Mouse (Mus musculus): ENCODE data around the gene Nthl1.

The Nthl1 gene

DNA sequence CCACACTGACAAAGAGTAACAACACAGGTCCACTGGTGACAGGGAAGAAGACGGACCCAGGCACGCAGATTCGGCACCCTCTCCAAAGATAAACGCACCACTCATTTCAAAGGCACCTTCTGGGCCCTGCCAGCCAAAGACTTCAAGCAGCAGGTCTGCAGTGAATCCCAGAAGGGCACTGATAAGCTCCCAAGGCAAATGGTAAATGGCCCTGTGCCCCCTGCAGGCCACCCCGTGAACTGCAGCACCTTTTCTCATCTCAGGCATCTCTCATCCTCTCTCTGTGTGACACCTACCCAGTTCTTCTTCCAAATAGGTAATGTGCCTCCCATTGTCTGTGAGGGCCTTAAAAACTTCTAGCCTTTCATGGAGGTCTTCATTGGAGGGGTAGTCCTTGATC is 3.8 kb upstream of the Nthl1 start:
- peak; percentile 75 for DNase-seq (ENCODE audit: low read depth, low spot score)

DNA sequence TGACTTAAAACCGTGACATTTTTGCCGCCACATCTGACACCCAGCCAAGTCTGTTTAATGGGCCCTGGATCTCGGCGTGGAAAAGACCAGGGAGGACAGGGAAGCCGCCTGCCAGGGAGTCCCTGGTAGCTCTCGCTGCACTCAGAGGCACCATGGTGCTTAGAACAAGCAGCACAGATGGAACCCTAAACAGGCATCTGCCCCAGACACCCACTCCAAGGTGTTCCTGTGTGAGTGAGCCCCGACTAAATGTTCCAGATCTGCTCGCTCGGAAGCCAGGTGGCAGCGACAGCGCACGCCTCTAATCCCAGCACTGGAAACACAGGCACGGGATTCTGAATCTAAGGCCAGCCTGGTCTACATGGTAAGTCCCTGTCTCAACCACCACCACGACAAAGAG is 2.4 kb upstream of the Nthl1 start:
- DNase-seq (ENCODE audit: low read depth, low spot score): no peak

DNA sequence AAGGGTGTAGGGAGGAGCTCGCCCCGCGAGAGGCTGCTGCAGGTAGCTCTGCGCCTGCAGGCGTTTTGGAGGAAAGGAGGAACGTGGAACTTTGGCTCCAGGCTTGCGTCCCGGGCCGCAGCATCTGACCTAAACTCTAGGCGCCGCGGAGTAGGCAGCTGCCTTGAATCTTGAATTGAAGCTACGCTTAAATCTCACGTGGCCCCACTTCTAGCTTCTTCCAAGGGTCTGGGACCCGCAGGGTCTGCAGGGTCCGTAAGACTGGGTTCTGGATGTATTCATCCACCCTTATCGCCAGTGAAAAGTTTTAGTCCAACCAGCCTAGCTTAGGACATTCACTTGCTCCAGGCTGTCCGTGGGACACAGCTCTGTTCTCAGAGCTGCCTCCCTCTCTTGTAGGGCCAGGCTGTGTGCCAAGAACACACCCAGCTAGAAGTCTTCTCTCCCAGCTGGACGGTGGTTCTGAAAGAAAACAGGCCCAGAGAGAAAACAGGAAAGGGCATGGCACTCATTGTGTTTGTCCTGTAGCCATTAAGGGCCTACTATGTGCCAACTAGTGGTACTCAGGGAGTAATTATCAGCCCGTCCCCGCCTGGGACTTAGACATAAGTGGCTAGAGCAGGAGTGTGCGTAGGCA is 451 bp downstream of the Nthl1 start:
- DNase-seq (ENCODE audit: low read depth, low spot score): peak; percentile 58

DNA sequence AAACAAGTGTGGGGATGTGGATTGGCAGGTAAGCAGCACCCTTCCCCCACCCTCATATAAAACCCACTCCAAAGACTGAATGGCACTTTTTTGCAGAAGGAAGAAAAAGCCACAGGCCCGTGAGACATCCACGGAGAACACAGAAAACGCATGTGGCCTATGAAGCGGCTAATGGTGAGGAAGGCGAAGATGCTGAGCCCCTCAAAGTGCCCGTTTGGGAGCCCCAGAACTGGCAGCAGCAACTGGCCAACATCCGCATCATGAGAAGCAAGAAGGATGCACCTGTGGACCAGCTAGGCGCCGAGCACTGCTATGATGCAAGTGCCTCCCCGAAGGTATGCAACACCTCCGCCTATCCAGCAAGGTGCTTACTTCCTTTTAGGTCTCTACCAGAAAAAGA is 1.4 kb downstream of the Nthl1 start:
- no peak for DNase-seq (ENCODE audit: low read depth, low spot score)

DNA sequence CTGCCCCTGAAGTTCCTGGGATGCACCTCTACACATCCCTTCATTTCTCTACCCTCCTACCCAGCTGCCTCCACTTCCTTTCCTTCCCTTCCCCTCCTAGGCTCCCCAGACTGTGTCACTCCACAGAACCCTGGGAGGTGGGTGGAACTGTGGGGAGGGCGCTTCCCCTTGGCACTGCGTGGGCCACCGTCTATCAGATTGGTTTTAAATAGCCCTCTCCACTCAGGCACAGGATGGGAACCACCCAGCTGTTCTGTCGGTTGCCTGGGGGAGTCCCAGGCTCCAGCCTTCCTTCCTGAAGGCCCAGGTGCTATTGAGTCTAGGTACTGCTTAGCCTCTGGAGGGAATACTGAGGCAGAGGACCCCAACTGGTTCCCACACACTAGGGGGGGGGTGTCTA is 2.5 kb downstream of the Nthl1 start:
- DNase-seq (ENCODE audit: low read depth, low spot score): no peak

DNA sequence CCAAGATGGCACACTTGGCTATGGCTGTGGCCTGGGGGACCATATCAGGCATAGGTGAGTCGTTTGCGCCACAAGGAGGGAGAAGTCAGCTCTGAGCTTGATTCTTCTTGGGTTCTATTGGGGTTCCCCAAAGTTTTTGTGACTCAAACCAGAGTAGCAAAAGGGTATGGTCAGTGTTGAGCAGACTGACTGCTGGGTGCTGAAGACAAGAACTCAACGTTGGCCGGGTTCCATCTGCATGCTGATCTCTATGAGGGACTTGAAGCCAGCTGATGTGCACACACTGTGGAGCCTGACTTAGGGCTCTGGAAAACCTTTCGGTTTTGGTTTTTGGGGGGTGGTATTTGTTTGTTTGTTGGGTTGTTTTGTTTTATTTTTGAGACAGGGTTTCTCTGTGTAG is 3.2 kb downstream of the Nthl1 start:
- no peak for DNase-seq (ENCODE audit: low read depth, low spot score)

DNA sequence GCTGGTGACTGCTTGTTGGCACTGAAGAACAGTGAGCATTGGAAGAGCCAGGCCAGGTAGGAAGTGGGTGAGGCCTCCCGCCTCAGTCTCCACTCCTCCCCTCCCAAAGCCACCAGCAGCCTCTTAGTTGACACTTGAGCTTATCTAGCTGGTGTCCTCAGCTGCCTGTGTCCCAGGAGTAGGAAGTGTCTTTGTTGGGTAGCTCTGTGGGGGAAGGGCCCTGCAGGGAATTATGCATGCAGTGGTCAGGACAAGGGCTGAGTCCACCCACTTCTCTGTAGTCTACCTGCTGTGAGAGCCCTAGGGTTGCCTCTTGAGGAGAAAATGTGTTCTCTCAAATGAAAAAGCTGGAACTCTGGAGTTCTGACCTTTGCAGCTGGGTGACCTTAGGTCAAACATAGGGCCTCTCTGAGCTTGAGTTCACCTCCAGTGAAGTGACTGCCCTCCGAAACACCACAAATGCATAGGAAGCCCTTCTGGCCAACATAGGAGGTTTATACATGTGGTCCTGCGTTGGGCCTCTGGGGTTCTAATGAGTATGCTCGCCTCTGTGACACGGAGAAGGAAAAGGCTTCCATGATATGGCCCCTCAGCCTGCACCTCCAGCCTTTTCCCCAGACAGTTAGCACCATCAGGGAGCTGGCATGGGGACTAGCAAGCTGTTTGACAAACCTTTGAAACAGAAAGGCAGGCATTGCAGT is 4.5 kb downstream of the Nthl1 start:
- peak; percentile 71 for DNase-seq (ENCODE audit: low read depth, low spot score)

DNA sequence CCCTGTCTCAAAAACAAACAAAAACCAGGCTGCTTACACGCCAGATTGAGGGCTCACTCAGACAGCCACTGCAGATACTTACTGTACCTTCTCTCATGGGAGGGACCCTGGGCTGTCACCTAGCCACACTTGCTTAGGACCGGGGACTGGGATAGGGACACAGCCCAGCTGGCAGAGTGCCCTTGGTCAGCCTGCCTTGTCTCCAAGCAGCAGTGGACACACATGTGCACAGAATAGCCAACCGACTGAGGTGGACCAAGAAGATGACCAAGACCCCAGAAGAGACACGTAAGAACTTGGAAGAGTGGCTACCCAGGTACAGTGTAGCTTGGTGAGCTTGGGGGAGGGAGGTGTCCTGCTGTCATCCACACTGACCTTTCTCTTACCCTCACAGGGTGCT is 5.7 kb downstream of the Nthl1 start:
- DNase-seq (ENCODE audit: low read depth, low spot score): no peak

DNA sequence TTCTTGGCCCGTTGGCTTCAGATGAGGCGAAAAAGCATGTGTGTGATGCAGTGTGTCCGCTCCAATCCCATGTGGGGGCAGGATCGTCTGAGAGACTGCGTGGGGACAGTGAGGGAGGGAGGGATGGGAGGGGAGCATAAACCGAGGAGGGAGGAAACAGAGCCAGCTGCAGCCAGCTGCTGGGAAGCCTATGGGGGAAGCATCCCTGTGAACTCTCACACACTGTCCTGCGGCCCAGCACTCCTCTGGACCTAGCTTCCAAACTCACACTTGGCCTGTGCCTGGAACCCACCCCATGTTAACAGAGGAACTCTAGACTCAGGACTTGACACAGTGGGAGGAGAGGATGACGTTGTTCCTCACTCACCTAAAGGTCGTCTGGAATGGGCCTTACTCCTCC is 6.4 kb downstream of the Nthl1 start:
- DNase-seq (ENCODE audit: low read depth, low spot score): no peak

DNA sequence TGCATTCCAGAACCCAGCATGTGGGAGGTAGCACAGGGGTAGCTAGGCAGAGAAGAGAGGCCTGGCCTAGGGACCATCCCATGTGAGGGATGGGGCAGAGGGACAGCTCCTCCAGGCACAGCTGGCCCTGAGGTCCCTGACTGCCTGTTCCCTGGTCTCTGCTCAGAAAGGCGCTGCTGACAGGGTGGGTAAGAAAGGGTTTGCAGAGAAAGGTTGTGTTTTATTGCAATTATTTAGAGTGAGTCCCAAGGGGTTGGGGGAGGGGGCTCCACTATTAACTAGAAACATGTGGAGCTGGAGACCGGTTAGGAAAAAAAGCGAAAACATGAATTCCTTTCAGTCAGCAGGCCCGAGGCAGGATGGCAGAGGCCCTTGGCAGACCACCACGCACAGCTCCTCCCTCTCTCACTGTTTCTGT is 7.1 kb downstream of the Nthl1 start:
- DNase-seq (ENCODE audit: low read depth, low spot score): peak; percentile 34

DNA sequence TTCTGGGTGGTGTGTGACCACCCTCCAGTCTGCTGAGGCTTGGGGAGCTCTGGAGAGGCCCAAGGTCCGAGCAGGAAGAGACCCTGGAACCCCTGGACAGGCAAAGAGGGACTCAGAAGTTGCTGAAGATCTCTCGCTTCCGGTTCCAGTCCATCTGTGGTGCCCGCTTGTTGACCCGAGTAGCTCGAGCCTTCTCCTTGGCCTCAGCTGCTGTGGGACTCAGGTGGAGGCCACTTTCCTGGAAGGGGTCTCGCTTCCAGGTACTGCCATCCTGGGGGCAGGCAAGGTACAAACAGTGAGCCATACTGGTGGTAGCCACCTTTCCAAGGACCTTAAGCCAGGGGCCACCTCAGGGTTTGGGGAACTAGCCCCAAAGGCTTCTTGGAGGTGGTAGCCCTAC is 7.6 kb downstream of the Nthl1 start:
- no peak for DNase-seq (ENCODE audit: low read depth, low spot score)

DNA sequence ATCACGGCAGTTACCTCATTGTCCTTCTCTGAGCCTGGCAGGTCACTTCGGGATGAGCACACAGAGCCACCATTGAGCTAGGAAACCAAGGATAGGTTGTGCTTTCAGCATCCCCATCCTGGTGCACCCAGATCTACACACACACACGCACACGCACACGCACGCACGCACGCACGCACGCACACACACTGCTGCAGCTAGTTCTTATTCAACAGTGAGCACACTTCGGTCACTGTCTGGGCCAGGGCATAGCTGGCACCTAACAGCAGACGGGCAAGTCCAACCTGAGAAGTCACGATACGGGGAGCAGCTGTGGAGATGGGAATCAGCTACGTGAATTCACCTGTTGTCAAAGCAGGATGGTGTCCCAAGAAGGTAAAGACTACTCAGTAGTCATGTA is 8.1 kb downstream of the Nthl1 start:
- DNase-seq (ENCODE audit: low read depth, low spot score): peak; percentile 63

DNA sequence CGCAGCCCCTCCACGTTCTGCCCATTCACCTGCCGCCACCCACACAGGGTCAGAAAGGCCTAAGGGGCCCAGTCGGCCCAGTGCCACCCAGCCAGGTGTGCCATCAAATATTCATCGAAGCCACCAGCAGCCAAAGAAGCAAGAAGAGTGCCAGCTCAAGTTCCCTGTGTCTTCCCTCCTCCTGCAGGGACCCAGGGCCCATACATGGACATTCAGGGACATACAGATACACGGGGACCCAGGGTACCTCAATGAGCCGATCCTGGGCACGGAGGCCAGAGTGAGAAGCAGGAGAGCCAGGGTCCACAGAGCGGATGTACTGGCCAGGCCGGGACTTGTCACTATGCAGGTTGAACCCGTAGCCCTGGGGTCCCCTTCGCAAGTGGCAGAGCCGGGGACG is 9.5 kb downstream of the Nthl1 start:
- no peak for DNase-seq (ENCODE audit: low read depth, low spot score)

DNA sequence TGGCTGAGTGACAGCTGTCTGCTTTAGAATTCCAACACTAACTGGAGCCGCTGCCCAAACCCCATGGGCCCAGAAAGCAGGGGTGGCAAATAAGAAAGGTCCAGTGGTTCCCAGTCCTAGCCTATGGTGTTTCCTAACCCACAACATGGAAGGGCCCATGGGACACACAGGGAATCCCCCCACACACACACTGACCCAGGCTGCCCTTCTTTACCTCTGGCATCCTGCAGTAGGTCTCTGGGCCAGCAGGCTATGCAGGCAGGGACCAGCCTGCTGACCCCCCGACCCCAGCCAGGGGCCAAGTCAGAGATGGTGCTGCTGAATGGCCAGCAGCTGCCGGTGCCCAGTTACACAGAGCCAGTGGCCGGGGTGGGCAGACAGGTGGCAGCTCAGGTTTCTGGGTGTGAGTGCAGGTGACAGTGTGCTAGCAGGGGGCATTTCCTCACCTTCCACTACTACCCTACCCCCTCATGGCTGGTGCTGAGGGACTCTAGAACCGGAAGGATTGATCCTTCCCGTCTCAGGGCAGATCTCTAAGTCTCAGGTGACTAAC is 10.4 kb downstream of the Nthl1 start:
- DNase-seq (ENCODE audit: low read depth, low spot score): no peak

DNA sequence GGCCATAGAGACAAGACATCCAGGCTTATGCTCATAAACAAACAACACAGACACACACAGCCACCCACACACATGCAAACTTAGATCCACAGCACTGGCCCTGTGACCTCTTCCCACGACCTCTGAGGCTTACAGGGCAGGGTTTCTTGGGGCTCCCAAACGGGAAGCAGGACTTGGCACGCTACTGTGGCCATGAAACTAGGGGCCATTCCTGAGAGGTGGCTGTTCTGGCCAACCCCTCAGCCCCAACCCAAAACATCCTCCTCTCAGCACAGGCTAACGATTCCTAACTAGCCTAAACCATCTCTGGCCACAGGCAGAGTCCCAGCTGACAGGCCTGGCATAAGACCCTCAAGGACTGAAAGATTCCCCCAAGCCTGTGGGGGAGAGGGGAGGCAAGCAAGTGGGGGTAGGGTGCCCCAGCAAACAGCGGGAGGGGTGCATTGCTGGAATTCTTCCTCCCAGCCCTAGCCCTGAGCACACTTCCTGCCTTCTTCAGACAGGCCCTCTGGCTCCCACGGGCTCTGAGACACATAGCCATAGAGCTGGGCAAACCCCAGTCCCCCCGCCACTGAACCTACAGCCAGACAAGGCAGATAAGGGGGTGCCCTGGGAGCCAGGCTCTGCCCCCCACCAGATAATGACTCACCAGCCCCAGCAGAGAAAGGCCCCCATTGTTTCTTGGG is 11.7 kb downstream of the Nthl1 start:
- peak; percentile 59 for DNase-seq (ENCODE audit: low read depth, low spot score)

DNA sequence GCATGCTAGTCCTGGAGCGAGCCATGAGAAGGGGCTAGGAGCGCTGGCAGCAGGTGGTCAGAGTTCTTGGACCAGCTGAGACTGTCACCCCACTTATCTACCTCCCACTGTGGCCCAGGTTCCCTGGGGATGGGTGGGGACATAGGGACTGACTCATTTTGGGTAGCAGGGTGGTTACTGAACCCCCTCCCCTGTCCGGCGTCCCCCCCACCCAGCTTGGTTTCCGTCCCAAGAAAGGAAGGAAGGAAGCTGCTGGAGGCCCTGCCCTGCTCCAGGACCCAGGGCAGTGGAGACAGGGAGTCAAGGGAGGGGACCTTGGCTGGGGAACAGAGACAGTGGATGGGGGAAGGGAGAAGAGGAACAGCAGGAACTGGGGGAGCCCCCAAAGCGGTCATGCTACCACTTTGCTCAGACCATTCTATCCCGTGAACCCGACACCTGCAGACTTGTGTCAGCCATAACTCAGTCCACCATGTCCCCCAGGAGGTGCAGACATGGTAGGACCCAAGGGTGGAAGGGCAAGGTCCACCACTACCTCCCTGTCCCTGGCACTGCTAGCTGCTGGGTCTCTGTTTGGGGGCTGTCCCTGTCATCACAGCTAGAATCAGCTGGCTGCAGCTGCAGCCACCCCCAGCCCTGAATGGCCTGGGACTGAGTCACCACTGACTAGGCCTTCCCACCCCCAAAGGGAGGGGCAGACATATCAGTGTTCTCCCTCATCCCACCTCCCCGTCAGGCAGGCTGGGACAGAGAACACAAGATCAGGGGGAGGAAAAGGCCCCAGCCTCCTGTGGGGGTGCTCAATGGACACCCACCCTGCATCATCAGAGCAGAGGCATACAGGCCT is 12.6 kb downstream of the Nthl1 start:
- no peak for DNase-seq (ENCODE audit: low read depth, low spot score)

DNA sequence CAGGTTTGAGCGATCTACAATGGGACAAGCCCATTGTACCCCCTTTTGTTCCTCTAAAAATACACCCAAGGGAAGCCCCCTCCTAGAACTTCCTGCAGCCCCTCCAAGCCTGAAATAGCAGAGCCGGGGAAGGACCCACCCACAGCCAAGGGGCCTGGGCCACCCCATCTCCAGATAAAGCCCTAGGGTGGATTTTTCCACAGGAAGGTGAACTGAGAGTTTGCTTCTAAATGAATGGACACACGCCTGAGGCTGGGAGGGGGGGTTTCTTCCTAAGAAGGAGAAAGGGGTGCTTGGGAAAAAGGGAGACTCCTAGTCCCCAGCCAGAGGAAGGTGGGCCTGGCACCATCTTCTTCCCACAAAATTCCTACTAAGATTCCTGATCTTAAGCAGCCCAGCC is 13.4 kb downstream of the Nthl1 start:
- no peak for DNase-seq (ENCODE audit: low read depth, low spot score)

DNA sequence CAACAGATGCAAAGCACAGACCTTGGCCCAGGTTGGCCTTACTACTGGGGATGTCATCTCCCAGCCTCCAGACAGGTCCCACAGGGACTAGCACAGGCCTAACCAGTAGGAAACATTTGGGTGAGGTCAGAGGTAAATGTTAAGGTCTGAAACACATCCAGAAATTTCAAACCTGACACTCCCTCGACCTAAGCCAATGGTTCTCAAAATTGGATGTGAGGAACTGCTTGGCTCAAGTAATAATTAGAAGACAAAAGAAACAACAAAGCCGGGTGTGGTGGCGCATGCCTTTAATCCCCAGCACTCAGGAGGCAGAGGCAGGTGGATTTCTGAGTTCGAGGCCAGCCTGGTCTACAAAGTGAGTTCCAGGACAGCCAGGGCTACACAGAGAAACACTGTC is 13.9 kb downstream of the Nthl1 start:
- peak; percentile 68 for DNase-seq (ENCODE audit: low read depth, low spot score)

DNA sequence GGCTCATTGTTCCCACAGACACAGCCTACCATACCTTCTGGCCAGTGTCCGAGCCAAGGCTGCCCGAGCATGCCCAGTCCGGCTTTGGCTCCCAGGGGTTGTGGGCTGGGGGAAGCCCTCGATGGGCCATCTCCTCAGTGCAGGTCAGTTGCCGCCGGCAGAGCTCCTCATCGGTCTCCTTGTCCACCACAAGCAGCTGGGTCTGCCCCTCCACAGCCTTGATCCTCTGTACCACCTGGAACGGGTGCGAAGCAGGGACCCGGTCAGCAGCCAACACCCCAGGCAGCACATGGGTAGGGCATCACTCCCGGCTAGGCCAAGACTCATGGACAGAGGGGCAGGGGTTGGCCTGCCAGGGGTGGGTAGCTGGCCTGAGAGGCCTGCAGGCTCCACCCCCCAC is 15.0 kb downstream of the Nthl1 start:
- DNase-seq (ENCODE audit: low read depth, low spot score): no peak

DNA sequence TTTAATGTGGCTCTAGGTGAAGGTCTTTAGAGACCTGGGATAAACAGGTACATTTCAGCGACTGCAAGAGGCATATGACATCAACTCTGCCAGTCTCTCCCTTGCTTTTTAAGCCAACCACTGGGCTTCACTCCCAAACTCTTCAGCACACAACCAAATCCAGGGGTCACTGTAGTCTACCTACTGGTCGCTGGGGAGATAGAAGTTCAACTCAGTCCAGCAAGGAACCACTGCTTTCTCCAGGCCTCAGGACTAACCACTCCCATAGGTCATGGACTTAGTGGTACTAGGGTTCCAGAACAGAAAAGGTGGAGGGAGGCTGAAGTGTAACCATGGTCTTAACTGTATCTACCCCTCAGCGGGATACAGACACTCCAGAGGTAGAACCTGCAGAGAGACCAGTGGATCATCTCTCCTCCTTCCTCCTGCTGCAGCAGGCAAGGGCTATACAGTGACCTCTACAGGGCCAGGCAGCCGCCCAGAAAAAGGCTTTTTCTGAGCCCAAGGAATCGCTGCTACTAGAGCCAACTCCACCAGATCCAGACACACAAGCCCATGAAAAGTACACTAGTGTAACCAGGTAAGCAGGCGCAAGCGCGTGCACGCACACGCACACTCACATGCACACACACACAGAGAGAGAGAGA is 16.4 kb downstream of the Nthl1 start:
- DNase-seq (ENCODE audit: low read depth, low spot score): no peak

DNA sequence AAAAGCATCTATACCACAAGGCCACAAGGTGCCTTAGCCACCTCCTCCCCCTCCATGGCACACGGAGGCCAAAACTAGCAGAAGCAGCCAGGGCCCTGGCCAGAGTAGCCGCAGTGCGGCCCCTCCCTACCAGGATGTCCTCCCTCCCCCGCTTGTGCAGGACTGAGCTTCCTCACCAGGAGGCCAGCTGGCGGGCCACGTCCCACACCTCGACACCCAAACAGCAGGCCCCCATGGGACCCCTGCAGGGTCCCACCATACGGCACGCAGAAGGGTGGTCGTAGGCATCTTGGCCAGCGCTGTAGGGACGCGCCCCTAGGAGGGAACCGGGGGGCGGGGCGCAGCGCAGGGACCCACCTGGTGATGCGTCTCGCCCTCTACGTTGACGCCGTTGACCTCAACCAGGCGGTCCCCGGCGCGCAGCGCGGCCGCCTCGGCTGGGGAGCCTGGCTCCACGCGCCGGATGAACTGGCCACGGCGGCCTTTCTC is 17.1 kb downstream of the Nthl1 start:
- DNase-seq (ENCODE audit: low read depth, low spot score): peak; percentile 33

Data from R1 (cell line).